Mouse (Mus musculus) testis, adult 10 weeks (tissue): Measurements from ENCODE around the gene Ptms. TPM values are rescaled to one million over a fixed set of nuclear protein-coding genes. Genes with fewer than 3 reads are reported as not detected.

Experiments used
- polyA plus RNA-seq: library from polyadenylated mRNA; stranded (reverse); fragments of 350-450 nt; fragmentation: Illumina TruSeq; extraction: RNeasy Lipid Tissue Mini Kit (QIAGEN cat#74804); gene quantifications from one replicate; pipeline ENCODE4 v1.2.3, GENCODE M21; 2014; ENCODE audit warnings: low read depth, low replicate concordance

Gene Ptms
- 19.0 TPM for polyA plus RNA-seq

DNA sequence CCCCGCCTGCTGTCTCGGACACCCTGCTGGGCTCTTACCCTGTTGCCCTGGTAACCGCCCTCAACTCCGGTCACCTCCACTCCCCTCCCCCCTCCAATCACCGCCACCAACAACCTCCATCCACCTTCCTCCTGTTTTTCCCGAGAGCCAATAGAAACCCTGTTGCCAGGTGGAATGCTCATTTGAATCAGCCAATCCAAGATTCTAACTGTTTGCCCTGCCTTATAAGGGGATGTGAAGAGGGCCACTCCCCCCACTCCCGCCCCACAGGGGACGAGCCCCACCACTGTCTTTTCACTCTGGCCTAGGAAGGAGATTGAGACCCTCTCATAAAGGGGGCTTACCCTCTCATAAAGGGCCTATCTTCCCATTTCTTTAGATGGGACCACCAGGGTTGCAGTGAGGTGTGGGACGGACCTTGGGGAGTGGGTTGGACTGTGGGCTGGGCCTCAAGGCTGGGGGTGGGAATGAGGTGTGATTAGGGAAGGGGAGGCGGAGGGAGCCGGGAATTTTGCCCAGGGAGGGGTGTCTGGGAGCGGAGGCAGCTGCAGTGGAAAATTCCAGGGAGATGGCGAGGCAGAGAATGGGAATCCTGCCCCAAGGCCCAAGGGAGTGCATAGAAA is at the start of gene Ptms:
Gene Ptms, minus strand, starts transcription at position 409 of the 623 bp plus-strand sequence.

DNA sequence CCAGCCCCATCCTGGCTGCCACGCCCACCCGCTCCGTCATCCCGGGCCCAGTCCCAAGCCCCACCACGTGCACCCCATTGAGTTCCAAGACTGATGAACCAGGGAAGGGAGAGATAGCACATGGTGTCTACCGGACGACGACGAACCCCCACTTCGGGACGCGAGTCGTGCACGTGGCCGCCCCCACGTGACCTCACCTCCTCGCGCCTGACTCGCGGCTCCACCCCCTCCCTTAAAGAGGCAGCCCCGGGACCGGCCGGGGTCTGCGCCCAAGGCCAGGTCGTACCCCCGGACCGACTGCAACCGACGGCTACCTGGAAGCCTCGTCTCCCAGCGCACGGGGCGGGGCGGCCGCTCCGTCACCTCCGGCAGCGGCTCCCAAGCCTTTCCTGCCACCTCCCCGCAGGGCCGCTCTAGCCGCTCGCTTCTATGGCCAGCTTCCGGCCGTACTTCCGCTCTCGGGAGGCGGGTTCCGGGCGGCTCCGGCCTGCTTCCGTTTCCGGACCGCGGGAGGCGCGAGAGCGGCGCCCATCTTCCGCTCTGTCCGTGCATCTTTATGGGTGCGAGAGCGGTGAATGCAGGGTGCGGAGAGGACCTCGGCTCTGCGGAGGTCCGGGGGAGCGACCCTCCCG is 45.3 kb upstream of the Ptms start, which contains the start of gene Cops7a:
Gene Cops7a, minus strand, starts transcription at position 451 of the 632 bp plus-strand sequence.

DNA sequence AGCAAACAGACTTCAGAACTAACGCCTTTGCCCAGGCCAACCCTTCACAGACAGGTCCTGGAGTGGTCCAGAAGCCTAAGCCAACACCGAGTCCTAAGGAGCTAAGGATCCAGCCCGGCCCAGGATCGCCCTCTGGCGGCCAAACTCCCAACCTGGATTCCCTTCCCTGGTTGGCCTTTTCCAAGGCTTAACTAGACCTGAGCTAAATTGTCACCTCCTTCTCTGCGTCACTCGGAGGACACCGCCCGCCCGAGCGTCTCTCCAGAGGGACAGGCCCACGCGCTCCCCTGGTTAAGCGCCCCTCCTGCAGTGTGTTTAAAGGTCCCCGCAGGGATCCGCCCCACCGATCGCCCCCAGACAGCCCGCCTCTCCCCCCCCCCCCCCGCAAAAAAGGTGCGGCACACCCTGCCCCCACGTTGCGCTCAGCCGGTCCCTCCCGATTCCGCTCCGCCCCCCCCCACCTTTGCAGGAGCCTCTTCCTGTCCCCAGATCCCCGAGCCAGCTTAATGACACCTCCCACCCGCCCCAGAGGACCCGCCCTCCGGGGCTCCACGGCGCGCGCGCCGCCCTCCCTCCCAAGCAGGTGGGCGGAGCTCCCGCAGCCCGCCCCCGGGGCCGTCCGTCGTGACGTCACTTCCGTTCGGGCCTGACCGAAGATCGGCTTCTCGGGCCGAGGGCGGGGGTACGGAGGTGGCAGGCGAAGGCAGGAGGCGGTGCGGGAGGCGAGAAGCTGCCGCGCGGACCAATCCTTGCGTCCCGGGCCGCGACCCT is 11.0 kb upstream of the Ptms start, which contains the start of gene Mlf2:
Gene Mlf2, plus strand, starts transcription at position 633 of the 771 bp plus-strand sequence.

DNA sequence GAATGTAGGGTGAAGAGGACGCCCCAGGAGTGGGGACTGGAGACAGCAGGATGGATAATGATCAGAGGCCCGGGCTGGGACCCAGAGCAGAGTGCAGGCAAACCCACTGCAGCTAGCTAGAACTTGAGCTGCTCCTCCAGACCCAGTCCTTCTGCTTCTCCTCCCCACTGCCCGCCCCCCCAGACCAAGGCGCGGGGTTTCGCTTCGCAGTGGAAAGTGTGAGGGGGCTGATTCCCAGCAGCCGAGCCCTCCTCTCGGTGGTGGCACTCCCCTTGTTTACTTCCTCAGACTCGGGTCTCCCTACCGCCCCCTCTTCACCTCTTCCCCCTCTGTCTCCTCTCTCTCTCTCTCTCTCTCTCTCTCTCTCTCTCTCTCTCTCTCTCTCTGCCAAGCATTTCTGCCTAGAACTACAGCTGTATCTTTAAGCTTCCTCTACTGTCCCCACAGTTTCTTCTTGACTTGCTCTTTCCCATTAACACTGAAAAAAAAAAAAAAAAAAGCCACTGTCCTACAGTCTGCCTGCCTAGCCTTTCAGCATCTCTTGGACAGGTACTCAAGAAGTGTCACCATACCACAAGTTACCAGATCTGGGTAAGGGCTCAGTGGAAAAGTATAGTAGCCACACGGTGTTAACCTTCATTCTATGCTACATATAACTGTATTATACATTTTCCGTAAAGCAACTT is 8.2 kb downstream of the Ptms start, which contains the start of gene Lag3:
Gene Lag3, minus strand, starts transcription at position 173 of the 686 bp plus-strand sequence.

DNA sequence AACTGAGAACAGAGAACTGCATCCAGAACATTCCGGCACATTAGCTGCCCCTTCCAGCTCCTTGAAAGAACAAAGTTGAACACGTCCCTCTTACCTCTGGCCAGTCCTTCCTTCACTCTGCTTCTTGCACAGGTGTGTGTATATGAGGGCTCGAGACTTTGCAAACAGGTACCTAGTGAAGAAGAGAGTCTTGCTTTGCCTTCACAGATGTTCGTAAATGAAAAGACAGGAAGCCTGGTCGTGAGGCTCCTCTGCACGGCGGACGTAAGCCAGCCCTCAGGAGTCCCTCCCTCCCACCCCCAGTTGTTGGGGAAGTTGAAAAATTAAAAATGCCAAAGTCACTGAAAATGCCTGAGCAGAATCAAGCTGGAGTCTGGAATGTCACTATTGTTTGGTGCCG is 31.9 kb downstream of the Ptms start, which contains the start of gene Cd4:
Gene Cd4, minus strand, starts transcription at position 236 of the 400 bp plus-strand sequence.

Other genes with a start within 250 kb of the Ptms start
- 15.1 TPM for gene Emg1, start 207.9 kb downstream of the Ptms start, polyA plus RNA-seq
- gene Phb2, start 207.8 kb downstream of the Ptms start, polyA plus RNA-seq, result 13.8 TPM
- gene Ptpn6, start 181.4 kb downstream of the Ptms start, polyA plus RNA-seq, result 0.21 TPM
- 9.6 TPM for gene Grcc10, start 178.7 kb downstream of the Ptms start, polyA plus RNA-seq
- not detected for gene Gm45234, start 164.1 kb downstream of the Ptms start, polyA plus RNA-seq
- 0.17 TPM for gene Atn1, start 163.6 kb downstream of the Ptms start, polyA plus RNA-seq
- gene Eno2, start 150.4 kb downstream of the Ptms start, polyA plus RNA-seq, result 0.08 TPM
- 112 TPM for gene Lrrc23, start 140.4 kb downstream of the Ptms start, polyA plus RNA-seq
- gene Spsb2, start 111.4 kb downstream of the Ptms start, polyA plus RNA-seq, result 0.45 TPM
- gene Tpi1, start 105.8 kb downstream of the Ptms start, polyA plus RNA-seq, result 41.8 TPM
- gene Usp5, start 90.6 kb downstream of the Ptms start, polyA plus RNA-seq, result 18.4 TPM
- gene Cdca3, start 90.6 kb downstream of the Ptms start, polyA plus RNA-seq, result 62.1 TPM
- gene Gnb3, start 79.8 kb downstream of the Ptms start, polyA plus RNA-seq, result not detected
- not detected for gene P3h3, start 62.4 kb downstream of the Ptms start, polyA plus RNA-seq
- gene Gpr162, start 56.1 kb downstream of the Ptms start, polyA plus RNA-seq, result 0.39 TPM
- 0.28 TPM for gene Cd4, start 31.9 kb downstream of the Ptms start, polyA plus RNA-seq
- gene Lag3, start 8.4 kb downstream of the Ptms start, polyA plus RNA-seq, result not detected
- gene Mlf2, start 11.3 kb upstream of the Ptms start, polyA plus RNA-seq, result 2.7 TPM
- 36.9 TPM for gene Cops7a, start 45.4 kb upstream of the Ptms start, polyA plus RNA-seq
- not detected for gene Pianp, start 76.6 kb upstream of the Ptms start, polyA plus RNA-seq
- 25.2 TPM for gene Zfp384, start 89.0 kb upstream of the Ptms start, polyA plus RNA-seq
- 3.7 TPM for gene Ing4, start 119.7 kb upstream of the Ptms start, polyA plus RNA-seq
- 113 TPM for gene Acrbp, start 129.6 kb upstream of the Ptms start, polyA plus RNA-seq
- not detected for gene Lpar5, start 147.8 kb upstream of the Ptms start, polyA plus RNA-seq
- 85.2 TPM for gene Chd4, start 175.9 kb upstream of the Ptms start, polyA plus RNA-seq
- gene Nop2, start 211.8 kb upstream of the Ptms start, polyA plus RNA-seq, result 3.4 TPM
- 9.8 TPM for gene Iffo1, start 225.1 kb upstream of the Ptms start, polyA plus RNA-seq
- gene Gapdh, start 246.4 kb upstream of the Ptms start, polyA plus RNA-seq, result 17.5 TPM